Mouse (Mus musculus) intestine, embryonic 16.5 days (tissue): ENCODE measurements around the gene Aar2. TPM values are rescaled to one million over a fixed set of nuclear protein-coding genes. Genes with fewer than 3 reads are reported as not detected.

Experiments
- ATAC-seq: fragments of 200-750 bp; cut with Nextera tagmentation; 2 replicates; pipeline ENCODE4 v1.8.0; 2017; ENCODE audit warnings: moderate TSS enrichment, moderate library complexity
- H3K27ac ChIP-seq: fragments of 300-500 bp; sonication (generic); 2 replicates; pipeline ENCODE4 v1.5.1; 2014; ENCODE audit warnings: mild to moderate bottlenecking, low read length
- H3K27me3 ChIP-seq: fragments of 300-500 bp; sonication (generic); replicated peaks from 2 replicates; pipeline ENCODE4 v1.6.1; 2014; ENCODE audit warnings: low read length, control low read depth, mixed read lengths; ENCODE audit not compliant: control insufficient read depth, insufficient read depth
- H3K36me3 ChIP-seq: fragments of 300-500 bp; sonication (generic); 2 replicates; pipeline ENCODE4 v1.6.1; 2014; ENCODE audit warnings: low read length, control low read depth; ENCODE audit not compliant: control insufficient read depth, insufficient read depth
- H3K4me1 ChIP-seq: fragments of 300-500 bp; sonication (generic); 2 replicates; pipeline ENCODE4 v1.6.1; 2014; ENCODE audit warnings: low read length, control low read depth, mixed read lengths; ENCODE audit not compliant: control insufficient read depth, insufficient read depth
- H3K4me2 ChIP-seq: fragments of 300-500 bp; sonication (generic); 2 replicates; pipeline ENCODE4 v1.6.1; 2014; ENCODE audit warnings: low read depth, low read length, control low read depth
- H3K4me3 ChIP-seq: fragments of 300-500 bp; sonication (generic); 2 replicates; pipeline ENCODE4 v1.5.1; 2014; ENCODE audit warnings: mild to moderate bottlenecking, low read length
- H3K9ac ChIP-seq: fragments of 300-500 bp; sonication (generic); 2 replicates; pipeline ENCODE4 v1.6.1; 2014; ENCODE audit warnings: low read depth, low read length
- H3K9me3 ChIP-seq: fragments of 300-500 bp; sonication (generic); 2 replicates; pipeline ENCODE4 v1.6.1; 2016; ENCODE audit warnings: low read length, control low read depth; ENCODE audit not compliant: control insufficient read depth
- WGBS: fragments of 180-500 bp; shearing (Covaris S2); extraction: QIAGEN DNeasy Blood & Tissue Kit; methylation state at CpG from one replicate; pipeline ENCODE4 v1.1.7; 2014; 5-methylcytosine and 5-hydroxymethylcytosine counted together
- polyA plus RNA-seq: library from polyadenylated mRNA; unstranded; fragments of >200 nt; fragmentation: Nextera tagmentation; extraction: Ambion mirVana; gene quantifications from 2 replicates; pipeline ENCODE4 v1.2.1, GENCODE M21; 2015

The Aar2 gene
- polyA plus RNA-seq, 1 experiment from 2014 or later: 33.2 TPM

DNA sequence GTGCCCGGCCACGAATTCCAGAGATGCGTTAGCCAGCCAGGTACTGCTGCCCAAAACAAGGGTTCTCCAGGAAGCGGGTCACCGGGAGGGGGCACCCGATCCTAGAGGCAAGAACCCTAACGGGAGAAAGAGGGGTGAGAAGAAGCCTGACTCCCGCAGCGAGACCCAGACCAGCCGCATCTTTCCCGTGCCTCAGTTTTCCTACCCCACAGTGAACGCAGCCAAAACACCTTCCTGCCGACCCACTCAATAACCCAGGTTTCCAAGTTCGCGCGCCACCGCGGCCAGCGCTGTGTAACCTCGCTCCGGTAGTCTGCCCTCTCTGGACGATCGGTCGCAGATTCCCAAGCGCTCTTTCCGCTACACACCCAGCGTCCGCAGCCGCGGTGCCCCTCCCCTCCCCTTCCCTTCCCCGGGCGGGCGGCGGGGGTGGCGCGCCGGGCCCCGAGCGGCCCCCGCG is 65.7 kb downstream of the Aar2 start:
- WGBS: under 1% methylated on average over 35 of the region's 41 CpGs
- ATAC-seq: peak; percentile 43
- no peaks in the 10 kb centered on the region for H3K36me3 ChIP-seq
- no peaks in the 10 kb centered on the region for H3K9me3 ChIP-seq
- H3K4me3 ChIP-seq: peak overlapping the region; percentile 63
- H3K27me3 ChIP-seq: peaks cover 64% of the 10 kb centered on the region
- H3K4me1 ChIP-seq: peaks cover 15% of the 10 kb centered on the region
- peak overlapping the region; percentile 67 for H3K9ac ChIP-seq
- H3K27ac ChIP-seq: no peak overlapping the region
- peak overlapping the region; percentile 93 for H3K4me2 ChIP-seq

GRCm38 (mm10) chr2:156613541-156614257 is 66.3 kb downstream of the Aar2 start, which contains the start of gene Dlgap4:
Gene Dlgap4, plus strand, starts transcription at chr2:156613705.
- under 1% methylated on average over 76 of the region's 103 CpGs for WGBS
- H3K4me3 ChIP-seq: peak within 1 kb of the TSS; percentile 63
- peaks cover 15% of the 10 kb centered on the region for H3K4me1 ChIP-seq
- peak within 1 kb of the TSS; percentile 67 for H3K9ac ChIP-seq
- no peaks in the 10 kb centered on the region for H3K9me3 ChIP-seq
- peak; percentile 74 for ATAC-seq
- no peaks in the 10 kb centered on the region for H3K36me3 ChIP-seq
- H3K4me2 ChIP-seq: peak within 1 kb of the TSS; percentile 93
- no peak within 1 kb of the TSS for H3K27ac ChIP-seq
- H3K27me3 ChIP-seq: peaks cover 62% of the 10 kb centered on the region

GRCm38 (mm10) chr2:156614258-156614556 is 66.8 kb downstream of the Aar2 start:
- Histone ChIP-seq H3K27me3 (peaks cover 62% of the 10 kb centered on the region), H3K4me3 (peak overlapping the region; percentile 63), H3K27ac (no peak overlapping the region), H3K9me3 (no peaks in the 10 kb centered on the region), H3K36me3 (no peaks in the 10 kb centered on the region), H3K9ac (peak overlapping the region; percentile 67), H3K4me1 (peaks cover 15% of the 10 kb centered on the region), H3K4me2 (peak overlapping the region; percentile 93)
- WGBS: under 1% methylated on average over 18 of the region's 18 CpGs
- 0 out of 2 replicates have a peak, but pooled peaks have one; percentile 24 for ATAC-seq

DNA sequence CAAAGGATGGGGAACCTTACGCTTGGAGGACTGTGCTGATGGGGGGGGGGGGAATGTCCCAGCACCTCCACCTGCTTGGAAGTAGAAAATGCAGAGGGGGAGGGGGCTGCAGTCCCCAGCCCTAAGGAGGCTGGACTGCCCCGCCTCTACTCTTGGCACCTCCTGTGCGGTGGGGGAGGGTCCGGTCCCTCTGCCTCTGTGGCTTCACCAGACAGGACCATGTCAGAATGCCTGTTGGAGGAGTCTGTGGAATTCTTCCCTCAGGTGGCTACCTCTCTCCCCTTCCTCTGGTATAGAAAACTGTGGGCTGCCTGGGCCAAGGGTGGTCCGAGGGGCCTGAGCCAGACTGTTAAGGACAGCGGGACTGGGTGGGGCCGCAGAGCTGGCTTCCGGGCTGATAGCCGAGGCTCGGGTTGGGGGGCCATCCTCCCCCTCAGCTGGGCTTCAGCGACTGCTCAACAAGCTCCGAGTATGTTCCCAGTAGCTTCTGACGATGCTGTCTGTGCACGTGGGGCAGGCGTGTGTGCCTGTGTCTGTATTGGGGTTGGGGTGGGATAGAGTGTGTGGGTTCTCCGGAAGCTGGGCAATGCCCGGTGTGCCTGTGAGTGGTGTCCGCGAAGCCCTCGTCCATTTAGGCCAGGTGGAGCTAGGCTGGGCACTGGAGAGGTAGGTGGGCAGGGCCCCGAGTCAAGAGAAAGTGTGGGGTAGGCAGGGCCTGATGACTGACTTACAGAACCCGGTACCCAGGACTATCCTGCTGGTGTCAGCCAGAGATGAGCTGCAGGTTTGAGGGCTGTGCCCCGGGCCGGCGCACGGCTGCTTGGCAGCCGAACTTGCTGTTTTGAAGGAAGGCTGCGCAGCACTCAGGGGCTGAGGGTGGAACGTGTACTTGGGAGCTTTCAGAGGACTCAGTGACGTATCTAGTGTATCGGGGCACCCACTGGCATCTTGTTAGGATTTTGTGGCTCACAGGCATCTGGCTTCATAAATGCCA is 67.6 kb downstream of the Aar2 start:
- Histone ChIP-seq H3K27ac (no peak overlapping the region), H3K36me3 (no peaks in the 10 kb centered on the region), H3K4me3 (peak overlapping the region; percentile 63), H3K9me3 (no peaks in the 10 kb centered on the region), H3K27me3 (peaks cover 61% of the 10 kb centered on the region), H3K9ac (no peak overlapping the region), H3K4me1 (peaks cover 15% of the 10 kb centered on the region), H3K4me2 (peak overlapping the region; percentile 93)
- 0 out of 2 replicates have a peak, but pooled peaks have one; percentile 13 for ATAC-seq
- 10% methylated on average over 31 of the region's 31 CpGs for WGBS

DNA sequence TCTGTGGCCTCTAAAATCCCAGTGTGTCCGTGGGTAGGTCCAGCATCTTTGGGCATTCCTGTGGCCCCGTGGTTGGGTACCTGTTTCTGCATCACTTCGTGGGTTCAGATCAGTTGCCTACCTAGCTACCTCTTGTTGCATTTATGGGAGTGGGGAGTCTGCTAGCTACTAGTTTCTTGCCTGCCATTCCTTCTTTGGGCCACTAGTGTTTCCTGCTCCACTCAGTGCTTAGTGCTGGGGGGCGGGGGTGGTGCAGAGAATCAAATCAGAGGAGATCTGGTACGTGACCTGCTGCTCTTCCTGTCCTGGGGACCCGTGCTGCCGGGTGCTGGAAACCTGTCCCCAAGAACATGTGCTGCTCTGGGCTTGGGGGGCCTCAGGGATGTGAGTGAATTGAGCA is 69.1 kb downstream of the Aar2 start:
- peaks cover 54% of the 10 kb centered on the region for H3K27me3 ChIP-seq
- no peak for ATAC-seq
- H3K4me2 ChIP-seq: no peak overlapping the region
- H3K9ac ChIP-seq: no peak overlapping the region
- H3K36me3 ChIP-seq: no peaks in the 10 kb centered on the region
- H3K27ac ChIP-seq: no peak overlapping the region
- H3K9me3 ChIP-seq: no peaks in the 10 kb centered on the region
- H3K4me3 ChIP-seq: no peak overlapping the region
- H3K4me1 ChIP-seq: peaks cover 15% of the 10 kb centered on the region
- 67% methylated on average over 7 of the region's 7 CpGs for WGBS

DNA sequence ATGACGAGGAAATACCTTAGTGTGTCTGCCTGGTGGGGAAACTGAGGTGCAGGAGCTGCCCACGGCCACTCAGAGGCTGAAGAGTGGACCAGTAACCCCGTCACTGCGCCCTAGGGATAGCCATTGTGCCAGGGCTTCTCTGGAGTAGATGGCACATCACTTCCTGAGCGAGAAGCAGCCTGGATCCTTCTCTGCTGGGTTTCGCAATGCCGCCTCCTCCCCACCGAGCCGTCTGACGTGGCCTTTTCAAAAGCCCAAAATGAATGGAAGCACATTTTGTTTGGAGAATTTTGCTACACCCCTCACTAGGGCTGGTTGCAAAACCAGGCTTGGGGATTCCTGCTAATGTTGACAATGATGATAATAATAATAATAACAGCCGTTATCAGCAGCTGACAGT is 70.2 kb downstream of the Aar2 start:
- Histone ChIP-seq H3K36me3 (no peaks in the 10 kb centered on the region), H3K27ac (no peak overlapping the region), H3K4me1 (peaks cover 15% of the 10 kb centered on the region), H3K27me3 (peaks cover 51% of the 10 kb centered on the region), H3K9ac (no peak overlapping the region), H3K9me3 (no peaks in the 10 kb centered on the region), H3K4me3 (no peak overlapping the region), H3K4me2 (no peak overlapping the region)
- WGBS: 38% methylated on average over 11 of the region's 11 CpGs
- no peak for ATAC-seq

Other genes with a start within 250 kb of the Aar2 start
- 4.2 and 4.5 TPM in 2 replicates for gene Cnbd2, start 235.3 kb upstream of the Aar2 start, polyA plus RNA-seq
- gene Scand1, start 234.9 kb upstream of the Aar2 start, polyA plus RNA-seq: 48.9 and 56.6 TPM in 2 replicates
- gene Epb41l1, start 126.7 kb upstream of the Aar2 start, polyA plus RNA-seq: 1.7 and 2.0 TPM in 2 replicates
- 51.2 and 52.6 TPM in 2 replicates for gene Dlgap4, start 66.1 kb downstream of the Aar2 start, polyA plus RNA-seq
- gene Myl9, start 227.8 kb downstream of the Aar2 start, polyA plus RNA-seq: 1,232 and 1,258 TPM in 2 replicates